Mouse (Mus musculus) embryonic fibroblast, embryonic 13.5 days (primary cell): Measurements from ENCODE around the gene Slc35f1.

Experiments
- CTCF ChIP-seq: IDR thresholded peaks from 2 replicates; pipeline ENCODE4 v1.5.1; 2011; ENCODE audit warnings: mild to moderate bottlenecking, control low read depth, low read length, moderate library complexity, borderline replicate concordance; ENCODE audit not compliant: insufficient read depth
- POLR2A ChIP-seq: IDR thresholded peaks from 2 replicates; pipeline ENCODE4 v1.6.1; 2011; ENCODE audit warnings: low read depth, mild to moderate bottlenecking, control low read depth, low read length, moderate library complexity

DNA sequence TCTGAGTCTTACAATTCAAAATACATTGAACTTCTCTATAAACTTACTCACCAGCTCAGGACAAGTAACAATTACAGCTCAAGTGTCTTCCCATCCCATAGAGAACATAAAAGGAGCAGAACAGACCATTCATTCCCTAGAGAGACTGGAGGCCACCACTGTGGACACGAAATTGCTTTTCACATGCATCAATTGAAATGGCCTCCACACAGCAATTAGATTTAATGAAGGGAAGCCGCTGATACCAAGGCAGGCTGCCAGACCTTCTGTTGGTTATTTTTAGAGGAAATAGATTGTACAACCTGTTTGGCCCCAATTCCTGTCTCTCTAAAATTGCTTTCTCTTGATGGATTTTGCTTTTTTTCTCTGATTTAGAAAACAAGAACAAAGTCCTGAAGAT, 150.5 kb downstream of the Slc35f1 start:
- no peak for TF ChIP-seq POLR2A
- no peak for TF ChIP-seq CTCF
